Mouse (Mus musculus) CD4-positive, CD25-positive, alpha-beta regulatory T cell, adult 4 months (primary cell): ENCODE data around the gene Fhod1. TPM values are rescaled to one million over a fixed set of nuclear protein-coding genes. Genes with fewer than 3 reads are reported as not detected.

Experiments
- ATAC-seq: one replicate; pipeline ENCODE4 v1.8.0; 2017
- polyA plus RNA-seq, 2 experiments: library from polyadenylated mRNA; unstranded; fragments of 100-300 nt; shearing (Covaris generic); gene quantifications; one replicate each; pipeline ENCODE4 v1.2.1; 2017

Fhod1 gene
- polyA plus RNA-seq, 2 experiments from 2014 or later = 2.3 to 5.3 TPM

- no peak for ATAC-seq
These were observed 820 bp upstream of the Fhod1 start, which contains the start of gene Slc9a5 for GRCm38 (mm10) chr8:105348450-105349095. TSS of gene Slc9a5 (plus strand) at chr8:105348843.

- no peak for ATAC-seq
These were observed 934 bp downstream of the Fhod1 start for GRCm38 (mm10) chr8:105346611-105347427.

GRCm38 (mm10) chr8:105345061-105345975 lies 2.4 kb downstream of the Fhod1 start:
- no peak for ATAC-seq

- no peak for ATAC-seq
These were observed 3.8 kb downstream of the Fhod1 start for GRCm38 (mm10) chr8:105343791-105344574.

- no peak for ATAC-seq
These were observed 5.0 kb downstream of the Fhod1 start for GRCm38 (mm10) chr8:105342768-105343167.

- ATAC-seq = no peak
These were observed 6.4 kb downstream of the Fhod1 start for GRCm38 (mm10) chr8:105341399-105341798.

GRCm38 (mm10) chr8:105339886-105340635 lies 7.7 kb downstream of the Fhod1 start:
- ATAC-seq = no peak

- ATAC-seq = no peak
These were observed 8.8 kb downstream of the Fhod1 start for GRCm38 (mm10) chr8:105338992-105339391.

GRCm38 (mm10) chr8:105336373-105337130 lies 11.2 kb downstream of the Fhod1 start:
- no peak for ATAC-seq

- no peak for ATAC-seq
These were observed 15.2 kb downstream of the Fhod1 start for GRCm38 (mm10) chr8:105332523-105332922.

- no peak for ATAC-seq
These were observed 15.8 kb downstream of the Fhod1 start for GRCm38 (mm10) chr8:105331931-105332330.

- no peak for ATAC-seq
These were observed 16.3 kb downstream of the Fhod1 start for GRCm38 (mm10) chr8:105331469-105331868.

- ATAC-seq = no peak
These were observed 17.4 kb downstream of the Fhod1 start for GRCm38 (mm10) chr8:105330325-105330724.

GRCm38 (mm10) chr8:105326968-105327367 lies 20.8 kb downstream of the Fhod1 start:
- ATAC-seq = no peak

- ATAC-seq = peak; percentile 99
These were observed 21.5 kb downstream of the Fhod1 start, which contains the start of the genes Lrrc29 and Tmem208 for GRCm38 (mm10) chr8:105326141-105326672. TSS of gene Lrrc29 (minus strand) at chr8:105326278. TSS of gene Tmem208 (plus strand) at chr8:105326354.

GRCm38 (mm10) chr8:105325641-105326093 lies 22.1 kb downstream of the Fhod1 start:
- ATAC-seq = peak; percentile 7

GRCm38 (mm10) chr8:105323183-105323582 lies 24.6 kb downstream of the Fhod1 start:
- no peak for ATAC-seq

- ATAC-seq = no peak
These were observed 29.0 kb downstream of the Fhod1 start for GRCm38 (mm10) chr8:105318662-105319190.

- no peak for ATAC-seq
These were observed 29.8 kb downstream of the Fhod1 start for GRCm38 (mm10) chr8:105317941-105318340.
